Mouse (Mus musculus): ENCODE measurements at regions not wholly inside any gene's neighbourhood (a gene's known extent, or its start where the extent isn't known, plus 50 kb on each side); places are given as distances from the start of the nearest gene placed in this dataset.
"Not testable (repeated sequence)": the region's sequence is repeated elsewhere in the genome, so short reads cannot be mapped to it uniquely, and the experiment has no call there.

DNA sequence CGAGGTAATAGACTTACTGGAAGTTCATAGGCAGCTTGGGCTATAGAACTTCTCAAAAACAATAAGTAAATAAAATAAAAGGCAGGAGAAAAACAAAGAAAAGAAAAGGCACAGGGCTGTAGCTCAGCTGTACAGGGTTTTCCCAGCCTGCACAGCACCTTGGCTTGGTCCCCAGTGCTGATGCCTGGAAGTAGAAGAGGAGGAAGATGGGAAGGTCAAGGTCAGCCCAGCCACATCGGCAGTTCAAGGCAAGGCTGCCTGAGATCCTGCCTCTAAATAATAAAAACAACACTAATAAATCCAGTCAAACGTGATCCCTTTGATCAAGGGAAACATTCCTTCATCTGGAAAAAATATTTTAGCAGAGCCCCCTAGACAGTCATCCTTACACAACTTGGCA, 103.1 kb downstream of the Cenpf start:
- no peak for DNase-seq

DNA sequence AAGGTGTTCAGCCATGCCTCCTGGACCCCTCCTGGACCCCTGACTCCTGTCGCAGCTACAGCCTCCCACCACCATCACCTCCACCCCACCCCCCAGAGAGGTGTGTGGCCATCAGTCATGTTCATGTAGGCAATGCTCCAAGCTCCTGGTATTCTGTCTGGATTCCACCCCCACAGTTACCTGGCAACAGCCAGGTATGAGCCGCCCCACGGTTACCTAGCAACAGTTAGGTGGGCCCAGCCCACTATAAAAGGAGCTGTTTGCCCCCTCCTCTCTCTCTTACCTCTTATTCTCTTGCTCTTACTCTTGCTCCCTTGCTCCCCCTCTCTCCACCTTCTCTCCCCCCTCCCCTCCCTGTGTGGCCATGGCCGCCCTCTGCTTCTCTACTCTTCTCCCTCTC, 106.5 kb downstream of the Cenpf start:
- DNase-seq = no peak

DNA sequence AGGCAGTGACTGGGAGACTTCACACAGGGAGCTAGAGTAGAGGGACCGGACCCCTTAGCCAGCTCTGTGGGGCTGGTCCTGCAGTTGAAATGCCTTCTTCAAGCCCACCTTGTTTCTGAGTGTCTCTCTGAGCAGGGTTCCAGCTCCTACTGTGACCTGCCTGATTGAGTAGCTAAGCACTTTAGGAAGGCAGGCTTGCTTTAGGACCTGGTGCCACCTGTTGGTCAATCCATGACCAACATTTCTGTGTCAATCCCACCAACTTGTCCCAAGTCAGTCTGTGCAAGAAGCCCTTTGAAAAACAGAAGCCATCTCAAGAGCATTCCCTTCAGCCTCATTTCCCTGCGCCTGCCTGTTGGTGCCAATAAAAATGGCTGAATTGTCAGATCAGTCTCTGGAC, 108.5 kb downstream of the Cenpf start:
- peak; percentile 16 for DNase-seq

DNA sequence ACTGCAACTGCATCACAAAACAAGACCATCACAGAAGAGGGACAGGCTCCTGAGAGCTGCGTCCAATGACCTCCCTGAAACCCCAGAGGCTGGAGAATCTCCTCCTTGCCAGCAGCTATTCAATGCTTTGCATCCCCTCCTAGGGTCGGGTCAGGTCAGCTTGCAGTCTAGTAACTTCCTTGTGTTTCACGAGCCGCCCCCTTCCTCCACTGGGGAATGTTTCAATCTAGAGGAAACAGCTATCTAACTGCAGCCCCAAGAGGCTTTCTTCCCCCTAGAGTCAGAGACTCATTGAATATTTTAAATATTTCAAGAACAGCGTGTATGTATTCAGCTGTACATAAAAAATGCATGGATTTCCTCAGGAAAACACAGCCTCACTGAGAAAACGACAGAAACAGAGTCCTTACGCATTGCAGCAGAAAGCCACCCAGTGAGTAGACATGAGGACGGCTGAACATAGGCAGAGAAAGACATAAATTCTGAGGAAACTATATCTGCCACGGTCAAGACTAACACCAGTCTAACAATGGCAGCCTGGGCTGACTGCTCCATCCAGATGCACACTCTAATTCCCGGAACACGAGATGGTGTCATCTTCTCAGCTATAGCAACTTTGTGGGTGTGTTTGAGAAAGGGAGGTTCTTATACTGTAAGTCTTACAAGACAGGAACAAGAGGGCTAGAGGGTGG, 111.4 kb downstream of the Cenpf start:
- no peak for DNase-seq

DNA sequence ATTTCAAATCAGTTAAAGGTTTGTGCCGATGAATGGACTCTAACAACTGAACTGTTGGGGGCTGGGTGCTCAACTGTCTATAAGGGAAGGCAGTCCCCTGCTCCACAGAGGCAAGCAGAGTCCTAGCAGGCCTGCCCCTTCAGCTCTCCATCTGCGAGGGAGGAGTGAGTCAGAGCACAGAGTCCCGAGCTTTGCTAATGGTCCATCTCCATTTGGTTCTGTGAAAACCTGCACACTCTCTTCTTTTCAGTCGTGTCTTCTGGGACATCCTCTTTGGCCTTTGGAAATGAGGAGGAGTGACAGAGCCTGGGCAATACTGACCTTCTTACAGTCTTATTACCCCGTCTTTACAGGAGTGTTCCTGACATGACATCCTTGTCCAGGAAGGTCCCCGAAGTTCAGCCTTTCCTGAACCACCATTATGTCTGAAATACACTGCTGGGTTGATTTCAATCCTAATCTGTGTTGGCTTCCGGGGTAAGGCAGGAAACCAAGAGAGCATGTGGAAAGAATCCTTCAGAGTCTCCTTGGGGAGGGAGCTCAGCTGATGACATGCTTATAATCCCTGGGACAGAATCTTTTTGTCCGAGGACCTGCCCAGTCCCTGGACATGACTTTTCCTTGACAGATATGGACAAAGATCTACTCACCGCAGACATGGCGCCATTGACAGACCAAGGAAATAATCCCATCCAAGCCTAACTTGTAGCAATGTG, 112.2 kb downstream of the Cenpf start:
- DNase-seq = no peak

DNA sequence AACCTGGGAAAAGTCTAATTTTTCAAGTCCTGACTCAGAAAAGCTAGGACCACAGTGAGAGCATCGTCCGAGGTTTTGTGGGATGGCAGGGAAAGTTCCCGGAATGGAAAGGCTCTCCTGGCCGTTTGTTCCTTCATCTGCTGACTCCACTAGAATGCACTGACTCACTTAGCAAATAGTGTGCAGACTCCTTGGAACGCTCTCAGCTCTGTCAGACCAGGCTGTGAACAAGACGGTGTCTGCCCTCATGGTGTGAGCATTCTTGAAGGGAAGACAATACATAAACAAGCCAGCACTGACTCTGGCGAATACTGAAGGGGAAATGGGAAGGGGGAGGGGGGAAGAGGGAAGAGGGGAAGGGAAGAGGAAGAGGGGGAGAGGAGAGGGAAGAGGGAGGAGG, 121.4 kb downstream of the Cenpf start:
- DNase-seq = no peak

DNA sequence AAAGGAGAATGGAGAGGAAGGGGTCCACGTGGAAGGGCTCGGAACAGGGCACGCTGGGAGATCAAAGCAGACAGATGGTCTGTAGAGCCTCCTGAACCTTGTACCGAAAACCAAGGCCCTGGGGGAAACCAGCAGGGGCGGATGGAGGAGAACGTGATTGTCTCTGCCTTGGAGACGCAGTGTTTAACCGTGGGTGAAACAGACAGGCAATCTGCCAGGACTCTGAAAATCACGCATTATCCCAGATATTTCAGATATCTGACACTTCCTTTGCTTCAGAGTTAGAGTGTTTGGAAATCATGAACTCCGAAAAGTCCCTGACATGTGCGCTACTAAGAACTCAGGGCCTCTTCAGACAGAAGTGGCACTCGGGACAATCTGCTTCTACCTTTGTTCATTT, 126.1 kb downstream of the Cenpf start:
- no peak for DNase-seq

DNA sequence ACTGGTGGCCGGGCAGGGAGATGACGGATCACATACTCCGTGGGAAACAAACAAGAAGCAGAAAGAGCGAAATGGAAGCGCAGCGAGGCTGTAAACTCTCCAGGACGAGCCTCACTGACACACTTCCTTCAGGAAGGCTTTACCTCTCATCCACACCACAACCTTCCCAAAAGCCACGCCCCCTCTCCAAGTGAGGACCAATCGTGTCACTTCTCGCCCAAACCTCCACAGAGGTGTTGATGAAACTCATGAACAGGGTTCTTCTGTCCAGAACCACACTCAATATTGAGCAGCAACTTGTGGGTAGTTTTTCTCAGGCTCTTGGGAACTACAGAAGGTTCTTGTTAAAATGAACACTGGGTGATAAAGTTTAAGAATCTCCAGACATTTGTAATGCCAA, 127.3 kb downstream of the Cenpf start:
- no peak for DNase-seq

DNA sequence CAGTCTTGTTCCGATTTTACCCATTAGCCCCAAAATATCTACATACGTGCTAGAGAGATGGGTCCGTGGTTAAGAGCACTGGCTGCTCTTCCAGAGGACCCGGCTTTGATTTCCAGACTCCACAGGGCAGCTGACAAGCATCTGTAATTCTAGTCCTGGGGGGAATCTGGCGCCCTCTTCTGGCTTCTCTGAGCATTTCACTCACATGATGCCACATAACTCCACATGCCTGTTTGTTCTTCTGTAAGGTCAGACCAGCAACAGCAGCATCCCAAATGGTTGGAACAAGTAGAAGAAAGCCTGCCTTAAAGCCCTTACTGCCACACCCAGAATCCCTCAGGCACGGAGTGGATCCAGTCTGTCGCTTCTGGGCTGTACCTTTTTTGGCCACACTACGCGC, 137.0 kb downstream of the Cenpf start:
- no peak for DNase-seq

DNA sequence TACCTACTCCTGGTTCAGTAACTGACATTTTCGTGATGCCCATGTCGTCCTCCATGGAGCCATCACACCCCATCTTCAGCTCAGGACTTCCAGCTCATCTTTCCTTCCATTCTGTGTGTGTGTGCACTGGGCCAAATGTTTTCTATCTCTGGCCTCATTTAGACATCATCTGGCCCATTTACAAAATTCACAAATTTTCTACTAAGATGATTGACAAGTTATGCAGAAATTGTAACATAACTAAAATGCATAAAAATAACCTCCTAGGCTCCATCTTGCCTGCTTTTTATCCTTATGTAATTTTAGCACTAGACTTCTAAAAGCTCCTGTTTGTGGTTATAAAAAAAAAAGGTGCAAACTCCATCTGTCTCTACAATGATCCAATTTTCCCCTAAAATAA, 130.8 kb upstream of the Kcnk2 start:
- DNase-seq = no peak

DNA sequence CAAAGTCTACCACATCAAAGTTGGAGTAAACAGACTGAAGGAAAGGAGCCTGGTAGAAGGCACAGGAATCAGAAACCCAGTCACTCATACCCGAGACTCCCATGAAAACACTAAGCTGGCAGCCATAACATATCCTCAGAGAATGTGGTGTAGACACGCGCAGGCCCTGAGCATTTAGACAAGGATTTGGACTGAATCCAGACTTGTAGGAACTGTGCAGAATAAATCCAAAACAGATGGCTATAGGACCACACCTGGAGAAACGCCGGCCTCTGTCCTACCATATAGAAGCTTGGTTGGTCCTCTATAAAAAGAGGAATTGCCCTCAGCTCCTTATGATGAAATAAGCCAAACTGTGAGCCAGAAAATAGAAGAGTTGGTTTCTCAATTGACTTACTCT, 124.3 kb upstream of the Kcnk2 start:
- no peak for DNase-seq

DNA sequence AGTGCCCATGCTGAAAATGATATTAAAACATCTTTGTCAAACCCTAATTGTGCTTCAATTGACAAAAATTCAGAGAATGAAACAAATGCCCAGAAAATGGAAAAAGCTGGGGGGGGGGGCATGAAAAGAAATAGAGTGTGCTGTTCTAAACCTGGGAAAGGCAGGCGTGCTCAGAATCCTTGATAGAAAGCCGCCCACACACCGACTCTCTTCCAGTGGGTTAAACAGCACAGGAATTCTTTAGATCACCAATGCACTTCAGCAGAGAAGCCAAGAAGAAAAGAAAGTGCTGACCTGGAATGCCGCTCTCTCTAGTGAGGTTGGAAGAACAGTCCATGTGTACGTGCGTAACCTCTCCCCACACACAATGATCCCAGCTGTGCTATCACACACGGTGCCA, 113.4 kb upstream of the Kcnk2 start:
- DNase-seq = no peak

DNA sequence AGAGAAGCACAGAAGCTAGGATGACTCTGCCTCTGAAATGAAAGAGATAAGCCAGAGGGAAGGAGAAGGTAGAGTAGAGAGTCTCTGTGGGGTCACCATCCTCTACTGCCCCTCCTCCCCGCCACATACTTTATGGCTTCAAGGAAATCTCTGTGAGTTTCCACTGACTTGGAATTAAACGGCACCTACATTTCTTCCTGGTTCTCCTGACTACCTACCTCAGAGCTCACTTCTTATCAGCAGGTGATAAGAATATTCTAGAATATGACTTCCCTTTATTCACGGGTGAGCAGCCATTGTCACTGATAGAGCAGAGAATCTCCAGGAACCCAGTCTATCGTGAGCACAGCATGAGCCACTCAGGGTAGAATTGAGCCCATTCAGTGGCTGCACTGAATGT, 111.3 kb upstream of the Kcnk2 start:
- no peak for DNase-seq

DNA sequence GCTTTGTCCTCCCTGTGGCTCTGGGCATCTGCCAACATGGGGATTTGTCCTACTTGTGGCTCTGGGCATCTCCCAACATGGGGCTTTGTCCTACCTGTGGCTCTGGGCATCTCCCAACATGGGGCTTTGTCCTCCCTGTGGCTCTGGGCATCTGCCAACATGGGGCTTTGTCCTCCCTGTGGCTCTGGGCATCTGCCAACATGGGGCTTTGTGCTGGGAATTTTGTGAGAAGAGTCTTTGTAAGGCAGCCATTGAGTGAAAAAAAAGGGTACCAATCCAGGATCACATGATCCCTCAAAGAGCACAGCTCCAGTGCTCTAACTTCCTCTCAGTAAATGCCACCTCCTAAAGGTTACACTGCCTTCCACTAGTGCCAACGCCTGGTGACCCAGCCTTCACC, 105.2 kb upstream of the Kcnk2 start:
- DNase-seq = not testable (repeated sequence)

DNA sequence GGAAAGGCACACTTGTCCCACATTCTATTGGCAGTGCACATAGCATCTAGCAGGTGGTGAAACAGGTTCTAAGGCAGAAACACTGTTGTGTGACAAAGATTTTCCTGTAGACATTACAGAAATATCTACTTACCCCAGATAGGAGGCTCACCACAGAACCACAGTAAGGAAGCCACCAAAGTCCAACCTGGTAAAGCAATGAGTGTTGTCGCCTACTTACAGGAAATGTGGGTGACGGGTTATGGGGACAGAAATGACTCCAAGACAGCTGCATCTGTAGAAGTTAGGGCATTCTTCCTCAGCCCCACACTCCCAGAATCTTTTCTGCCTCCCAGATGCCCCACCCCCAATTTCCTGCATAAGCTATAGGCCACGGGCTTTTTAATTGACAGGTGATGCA, 97.6 kb upstream of the Kcnk2 start:
- DNase-seq = no peak

DNA sequence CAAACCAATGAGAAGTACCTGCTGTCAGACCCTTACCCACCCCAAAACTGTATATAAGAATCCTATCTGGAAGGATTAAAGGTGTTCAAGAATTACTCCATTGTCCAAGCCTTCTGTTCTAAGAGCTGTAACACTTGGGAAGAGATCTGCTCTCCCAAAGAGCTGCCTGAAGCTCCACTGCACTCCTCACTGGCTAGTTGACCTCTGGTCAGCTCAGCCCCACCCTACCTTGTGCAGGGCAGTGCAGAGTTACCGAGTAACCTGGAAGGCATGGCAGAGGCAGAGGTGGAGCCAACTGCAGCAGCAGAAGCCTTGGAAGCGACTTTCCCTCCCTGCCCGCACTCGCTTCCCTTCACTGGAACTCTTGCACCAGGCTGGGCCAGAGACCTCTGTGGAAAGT, 97.1 kb upstream of the Kcnk2 start:
- no peak for DNase-seq

DNA sequence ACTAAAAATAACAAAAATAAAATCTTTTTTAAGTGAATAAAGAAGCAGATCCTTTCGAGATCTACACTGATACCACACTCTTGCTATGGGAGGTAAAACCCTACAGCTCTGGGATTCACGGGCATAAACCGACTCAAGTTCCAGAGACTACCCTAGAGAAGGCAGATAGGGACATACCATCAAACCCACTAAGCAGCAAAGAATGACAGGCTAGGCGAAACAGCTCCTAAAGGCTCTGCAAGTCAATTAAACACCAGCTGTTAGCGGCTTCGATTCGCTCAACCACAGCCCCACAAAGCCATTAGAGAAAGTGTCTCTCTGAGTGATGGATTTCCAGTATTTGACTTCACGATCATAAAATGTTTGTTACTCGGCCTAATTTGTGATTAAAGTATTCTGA, 95.0 kb upstream of the Kcnk2 start:
- DNase-seq = no peak

DNA sequence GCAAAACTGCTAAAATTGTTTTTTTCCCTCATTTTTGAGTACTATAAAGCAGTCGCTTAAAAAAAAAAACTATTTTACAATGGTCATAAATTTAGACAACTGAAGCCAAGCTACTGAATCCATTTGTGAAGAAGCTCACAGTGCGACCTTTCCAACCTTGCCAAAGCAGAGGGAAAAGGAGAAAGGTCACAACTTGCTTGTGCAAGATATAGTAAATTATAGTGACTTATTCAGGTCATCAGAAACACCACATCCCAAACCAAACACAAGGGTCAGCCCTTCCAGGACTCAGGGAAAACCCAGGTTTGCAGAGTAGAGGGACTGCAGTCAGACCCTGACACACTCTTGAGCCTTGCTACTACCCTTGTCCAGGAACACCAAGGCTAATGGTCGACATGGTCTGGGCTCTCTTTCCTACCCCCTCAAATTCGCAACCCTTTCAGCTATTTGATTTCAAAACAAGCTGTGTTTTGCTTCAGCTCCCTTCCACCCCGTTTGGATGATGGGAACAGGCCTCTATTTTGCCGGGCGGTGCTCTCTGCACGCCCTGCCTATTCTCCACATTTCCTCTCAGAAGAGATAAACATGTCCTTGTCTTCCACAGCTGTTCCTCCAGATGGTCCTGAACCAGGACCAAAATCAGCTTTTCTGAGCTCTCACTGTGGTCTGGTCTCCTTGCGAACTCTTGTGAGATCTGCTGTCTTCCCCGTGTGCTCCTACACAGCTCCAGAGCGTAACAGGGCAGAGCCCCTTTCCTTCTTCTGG, 93.5 kb upstream of the Kcnk2 start:
- no peak for DNase-seq

DNA sequence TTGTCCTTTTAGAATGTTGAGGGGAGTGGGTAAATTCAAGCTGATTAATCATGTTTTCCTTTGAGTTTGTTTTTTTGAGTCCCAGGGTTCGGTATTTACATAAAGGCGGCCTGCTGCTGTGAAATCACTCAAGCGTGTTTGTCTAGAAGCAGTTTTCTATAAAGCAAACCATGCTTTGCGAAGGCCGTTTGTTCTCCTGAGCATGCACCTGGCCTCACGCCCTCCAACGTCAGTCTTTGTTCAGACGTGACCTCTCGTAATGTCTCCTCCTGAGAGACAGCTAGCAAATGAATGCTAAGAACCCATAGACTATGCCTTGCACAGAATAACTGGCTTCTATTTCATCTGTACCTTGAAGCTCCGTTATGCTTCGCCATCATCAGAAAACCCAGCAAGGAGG, 92.8 kb upstream of the Kcnk2 start:
- no peak for DNase-seq

DNA sequence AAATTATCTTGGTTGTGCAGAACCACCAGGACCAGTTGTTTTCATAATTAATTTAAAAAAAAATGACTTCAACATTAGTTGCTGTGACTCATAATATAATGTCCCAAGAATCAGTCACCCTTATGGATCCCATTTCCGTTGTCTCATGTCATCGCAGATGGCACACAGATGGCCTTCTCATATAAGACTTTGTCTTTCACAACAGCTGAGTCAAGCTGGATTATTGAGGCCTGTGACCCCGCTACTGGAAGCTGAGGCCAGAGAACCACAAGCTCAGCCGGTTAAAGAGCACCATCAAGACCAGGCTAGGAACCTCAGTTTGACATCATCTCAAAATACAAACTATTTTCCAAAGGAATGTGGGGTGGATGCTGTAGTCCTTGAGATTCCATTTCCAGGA, 83.3 kb upstream of the Kcnk2 start:
- no peak for DNase-seq

DNA sequence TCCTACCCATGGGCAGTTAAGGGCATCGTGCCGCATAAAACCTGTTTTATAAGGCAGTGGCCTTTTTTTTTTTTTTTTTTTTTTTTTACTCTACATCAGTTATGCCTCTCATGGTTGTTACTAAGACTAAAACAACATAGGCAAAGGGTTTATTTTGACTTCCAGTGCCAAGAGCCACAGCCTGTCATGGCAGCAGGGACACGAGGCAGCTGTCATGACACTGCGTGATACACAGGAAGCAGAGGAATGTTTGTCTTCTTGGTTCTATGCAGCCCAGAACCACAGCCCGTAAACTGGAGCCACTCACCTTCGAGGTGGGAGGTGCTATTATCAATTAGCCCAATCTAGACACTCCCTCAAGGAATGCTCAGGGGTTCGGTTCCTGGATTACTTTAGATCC, 81.3 kb upstream of the Kcnk2 start:
- DNase-seq = no peak

DNA sequence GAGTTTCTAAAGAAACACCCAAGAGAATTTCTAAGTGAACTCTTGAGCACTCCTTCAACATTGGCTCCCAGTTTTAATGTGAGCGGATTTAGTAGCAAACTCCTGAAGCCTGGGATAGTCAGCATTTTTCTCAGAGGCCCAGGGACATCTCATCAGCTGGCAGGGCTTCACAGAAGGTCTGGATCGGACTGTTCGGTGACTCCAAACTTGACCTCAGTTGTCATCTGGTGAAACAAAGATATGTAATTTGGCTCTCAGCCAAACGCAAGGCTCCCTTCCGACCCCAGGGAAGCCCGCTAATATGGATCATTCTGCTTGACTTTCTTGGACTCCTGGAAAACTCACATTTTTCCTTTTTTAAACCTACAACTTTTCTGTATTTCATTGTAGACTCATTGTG, 76.0 kb upstream of the Kcnk2 start:
- no peak for DNase-seq

DNA sequence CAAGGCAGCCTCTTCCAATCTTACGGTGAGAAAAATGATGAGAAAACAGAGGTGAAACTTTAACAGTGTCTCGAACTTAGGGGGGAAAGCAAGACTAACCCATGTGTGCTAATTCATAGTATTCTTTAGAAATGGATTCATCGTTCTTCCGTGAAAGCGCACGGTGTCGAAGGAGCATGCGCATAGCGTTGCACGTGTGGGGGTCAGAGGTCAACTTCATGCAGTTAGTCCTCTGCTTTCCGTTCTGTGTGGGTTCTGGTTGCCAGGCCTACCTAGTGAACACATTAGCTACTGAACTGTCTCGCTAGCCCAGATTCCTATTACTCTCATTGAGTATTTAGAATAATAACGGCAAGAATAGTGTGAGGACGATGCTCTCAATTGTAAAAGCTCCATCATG, 74.7 kb upstream of the Kcnk2 start:
- DNase-seq = no peak

DNA sequence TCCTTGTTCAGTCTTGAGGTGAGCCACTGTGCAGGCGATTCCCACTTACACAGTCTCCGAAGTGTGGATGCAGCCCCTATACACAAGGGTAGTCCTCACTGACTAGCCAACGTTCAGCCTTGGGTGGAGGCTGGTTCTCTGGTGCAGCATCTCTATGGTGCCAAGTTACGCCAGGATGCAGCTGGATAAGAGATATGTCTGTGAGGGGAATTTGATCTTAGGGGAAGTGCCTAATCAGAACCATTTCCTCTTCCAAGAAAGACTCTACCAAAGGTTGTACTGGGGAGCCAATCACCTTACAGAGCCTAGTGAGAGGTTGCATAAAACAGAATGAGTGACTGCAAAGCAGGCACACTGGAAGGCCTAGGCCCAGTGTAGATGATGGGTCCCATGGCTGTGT, 71.0 kb upstream of the Kcnk2 start:
- DNase-seq = no peak

All from gastrocnemius, postnatal 10 days (tissue).